Comparison of ENCODE assay signal across 9 mouse cellular contexts in genomic region chr3:132858849-132859248, GRCm38 (mm10).
DNase-seq lines count a peak whose midpoint lies in the region; ATAC-seq and TF ChIP-seq lines count a peak whose summit lies in the region.
"Had no signal": no experiment of that assay in that cellular context is flagged by ENCODE, and none has a peak within 500 bp of the region (broad histone marks: within the 10 kb centered on the region; RNA-seq: fewer than 3 reads in every experiment).

No protein-coding gene starts in this region.

- no peak overlapping the region for H3K4me3 ChIP-seq in heart, embryonic 10.5 days
- H3K4me3 ChIP-seq in heart, embryonic 12.5 days, result no peak overlapping the region
- H3K4me3 ChIP-seq in testis, adult 2 months (ENCODE audit: control insufficient read depth, low read depth, low read length), result peak overlapping the region; percentile 6; the same call in 1 of the 2 replicates

- peaks cover 22% of the 10 kb centered on the region for H3K4me1 ChIP-seq in heart, embryonic 10.5 days
- H3K4me1 ChIP-seq in heart, embryonic 12.5 days (replicated peaks), result peaks cover 14% of the 10 kb centered on the region
- H3K4me1 ChIP-seq in testis, adult 2 months (ENCODE audit: control insufficient read depth, insufficient read depth, low read length), result peaks cover 2% of the 10 kb centered on the region; the same call in 1 of the 2 replicates

- H3K9me3 ChIP-seq in heart, embryonic 10.5 days, result no peaks in the 10 kb centered on the region
- H3K9me3 ChIP-seq in heart, embryonic 12.5 days (replicated peaks), result no peaks in the 10 kb centered on the region

- no peaks in the 10 kb centered on the region for H3K36me3 ChIP-seq in heart, embryonic 10.5 days
- no peaks in the 10 kb centered on the region for H3K36me3 ChIP-seq in heart, embryonic 12.5 days
- no peaks in the 10 kb centered on the region for H3K36me3 ChIP-seq in testis, adult 2 months (ENCODE audit: control insufficient read depth, insufficient read depth, low read length)

- DNase-seq in heart, embryonic 10.5 days (ENCODE audit: low spot score), result no peak
- DNase-seq in testis, postnatal 10 days (ENCODE audit: low spot score), result no peak
- peak; percentile 55 for DNase-seq in ZHBTc4 (ENCODE audit: low read depth, low spot score)
- DNase-seq in lung, postnatal 14 days, result peak; percentile 28
- no peak for DNase-seq in right cerebral cortex, adult 2 months (ENCODE audit: low spot score in 2 of 2)

- no peak for TF ChIP-seq POLR2A in testis, adult 2 months (IDR thresholded peaks at IDR 0.05; ENCODE audit: control insufficient read depth, low read depth, low read length)

- no peak overlapping the region for H3K4me2 ChIP-seq in heart, embryonic 12.5 days

- H3K9ac ChIP-seq in heart, embryonic 12.5 days, result no peak overlapping the region

- 67% methylated on average over 11 of the region's 11 CpGs for WGBS in heart, embryonic 10.5 days
- 57% methylated on average over 11 of the region's 11 CpGs for WGBS in heart, embryonic 12.5 days

- peak overlapping the region; percentile 25; the same call in 1 of the 2 replicates for H3K27ac ChIP-seq in heart, embryonic 10.5 days
- no peak overlapping the region for H3K27ac ChIP-seq in heart, embryonic 12.5 days (ENCODE audit: poor library complexity, severe bottlenecking)
- no peak overlapping the region for H3K27ac ChIP-seq in testis, adult 2 months (ENCODE audit: control insufficient read depth, insufficient read depth, low read depth, low read length)

- no peak for ATAC-seq in heart, embryonic 12.5 days (ENCODE audit: insufficient number of reproducible peaks, low FRiP score)
- no peak for ATAC-seq in granulocyte monocyte progenitor cell, adult 5-6 weeks (replicated peaks; ENCODE audit: poor library complexity, severe bottlenecking)
- ATAC-seq: hindbrain, embryonic 16.5 days had no signal

- H3K27me3 ChIP-seq in heart, embryonic 10.5 days (ENCODE audit: insufficient read depth, poor library complexity, severe bottlenecking), result no peaks in the 10 kb centered on the region
- no peaks in the 10 kb centered on the region for H3K27me3 ChIP-seq in heart, embryonic 12.5 days (replicated peaks)
- no peaks in the 10 kb centered on the region for H3K27me3 ChIP-seq in testis, adult 2 months (ENCODE audit: control insufficient read depth, insufficient read depth, low read length)

- TF ChIP-seq CTCF in testis, adult 2 months (IDR thresholded peaks at IDR 0.05; ENCODE audit: control insufficient read depth, insufficient read depth, insufficient replicate concordance, low read depth, low read length), result no peak

Comparison
In these comparisons a context has a peak if more than half of its experiments do, and no peak if none do; other contexts are left out.
1. DNase-seq: peak in ZHBTc4 (single experiment) and lung, postnatal 14 days (single experiment); none in heart, embryonic 10.5 days (single experiment), testis, postnatal 10 days (single experiment) and right cerebral cortex, adult 2 months (0 of 2).